Mouse (Mus musculus) right cerebral cortex, postnatal 25 days (tissue): ENCODE data around the gene Egln3.

Experiments
- DNase-seq: peaks from one replicate; pipeline ENCODE4 v3.0.0; 2022

Egln3 gene

DNA sequence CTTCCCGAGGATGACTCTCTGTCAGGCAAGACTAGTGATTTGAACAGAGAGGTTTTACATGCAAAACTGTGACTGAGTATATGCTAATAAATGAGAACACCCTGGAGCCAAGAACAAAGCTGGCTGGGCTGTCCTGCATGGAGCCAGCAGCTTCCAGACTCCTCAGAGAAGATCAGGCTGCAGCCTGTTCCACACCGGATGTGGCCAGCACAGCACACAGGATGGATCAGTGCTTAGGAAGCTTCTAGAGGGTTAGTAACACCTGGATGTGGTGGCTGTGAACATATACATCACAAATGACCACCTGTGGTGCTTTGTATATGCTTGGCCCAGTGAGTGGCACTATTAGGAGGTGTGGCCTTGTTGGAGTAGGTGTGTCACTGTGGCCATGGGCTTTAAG lies 43.4 kb downstream of the Egln3 start:
- DNase-seq = no peak

DNA sequence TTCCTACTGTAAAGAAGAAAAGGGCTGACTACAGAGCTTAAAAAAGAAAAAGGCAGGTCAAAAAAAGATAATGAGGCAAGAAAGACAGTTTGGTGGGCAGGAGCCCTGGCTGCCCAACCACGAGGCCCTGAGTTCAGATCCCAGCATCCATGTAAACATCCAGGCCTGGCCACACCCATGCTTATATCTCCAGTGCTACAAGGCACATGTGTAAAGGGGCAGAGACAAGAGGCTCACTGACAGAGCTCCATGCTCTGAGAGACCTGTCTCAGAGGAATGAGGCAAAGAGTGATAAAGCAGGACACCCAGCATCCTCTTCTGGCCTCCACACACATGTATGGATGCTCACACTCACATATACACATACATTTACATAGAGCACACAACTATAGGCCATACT lies 48.9 kb downstream of the Egln3 start:
- DNase-seq = no peak

DNA sequence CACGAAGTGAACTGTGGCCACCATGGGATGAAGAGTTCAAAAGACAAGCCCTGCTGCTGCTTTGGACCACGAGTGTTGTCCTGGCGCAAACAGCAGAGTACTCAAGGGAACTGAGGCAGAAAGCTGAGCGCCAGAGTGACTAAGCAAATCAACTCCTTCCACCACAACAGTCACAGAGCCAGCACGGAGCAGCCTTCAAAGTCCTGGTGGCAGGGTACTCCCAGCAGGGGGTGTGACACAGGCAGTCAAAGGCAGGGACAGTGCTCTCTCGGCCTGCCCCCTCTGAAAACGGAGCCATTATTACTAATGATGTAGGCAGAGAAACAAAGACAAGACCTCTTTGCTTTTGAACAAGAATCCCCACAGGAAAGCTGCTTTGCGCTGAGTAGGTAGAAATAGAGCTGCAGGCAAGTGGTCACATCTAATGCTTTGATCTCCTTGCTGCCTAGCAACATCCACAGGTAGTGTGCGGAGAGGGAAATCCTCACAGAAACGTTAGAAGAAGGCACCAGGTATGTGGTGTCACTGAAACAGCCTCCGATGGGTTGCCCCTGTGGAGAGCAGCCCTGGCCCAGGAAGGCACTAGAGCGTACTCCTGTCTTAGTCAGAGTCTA lies 56.6 kb downstream of the Egln3 start:
- DNase-seq = no peak
